Mouse (Mus musculus) right cerebral cortex, postnatal 4 days (tissue): ENCODE measurements around the gene Apobec3.
A peak's percentile ranks its signal among the peaks of the same experiment; 100 is the strongest.
"Not testable (repeated sequence)": the region's sequence is repeated elsewhere in the genome, so short reads cannot be mapped to it uniquely, and the experiment has no call there.

Experiments used
- DNase-seq: peaks from one replicate; pipeline ENCODE4 v3.0.0-alpha.2; 2022

The Apobec3 gene

DNA sequence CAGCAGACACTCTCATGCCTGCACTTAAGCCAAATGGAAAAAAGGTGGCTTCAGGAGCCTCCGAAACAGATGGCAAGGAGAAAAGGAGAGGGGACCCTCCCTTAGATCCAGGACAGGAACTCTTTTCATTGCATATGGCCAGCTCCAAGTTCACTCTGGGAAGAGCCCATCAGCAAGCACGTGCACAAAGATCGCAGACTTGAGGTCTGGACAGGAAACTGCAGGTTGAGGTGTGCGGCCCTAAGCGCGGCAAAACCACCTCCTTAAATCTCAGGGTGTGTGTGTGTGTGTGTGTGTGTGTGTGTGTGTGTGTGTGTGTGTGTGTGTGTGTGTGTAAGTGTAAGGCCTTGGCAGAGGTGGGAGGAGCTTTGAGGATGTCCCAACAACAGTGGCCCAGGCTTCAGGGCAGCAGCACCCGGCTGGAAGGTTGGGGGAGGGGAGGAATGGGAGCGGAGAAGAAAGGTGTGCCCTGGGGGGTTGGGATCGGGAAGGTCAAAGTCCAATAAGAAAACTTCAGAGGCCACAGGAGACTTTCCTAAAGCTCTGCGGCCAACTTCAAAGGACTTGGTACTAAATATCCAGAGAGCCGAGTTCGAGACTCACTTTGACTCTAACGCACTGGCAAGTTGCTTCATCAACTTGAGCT is 40.2 kb downstream of the Apobec3 start:
- no peak for DNase-seq

DNA sequence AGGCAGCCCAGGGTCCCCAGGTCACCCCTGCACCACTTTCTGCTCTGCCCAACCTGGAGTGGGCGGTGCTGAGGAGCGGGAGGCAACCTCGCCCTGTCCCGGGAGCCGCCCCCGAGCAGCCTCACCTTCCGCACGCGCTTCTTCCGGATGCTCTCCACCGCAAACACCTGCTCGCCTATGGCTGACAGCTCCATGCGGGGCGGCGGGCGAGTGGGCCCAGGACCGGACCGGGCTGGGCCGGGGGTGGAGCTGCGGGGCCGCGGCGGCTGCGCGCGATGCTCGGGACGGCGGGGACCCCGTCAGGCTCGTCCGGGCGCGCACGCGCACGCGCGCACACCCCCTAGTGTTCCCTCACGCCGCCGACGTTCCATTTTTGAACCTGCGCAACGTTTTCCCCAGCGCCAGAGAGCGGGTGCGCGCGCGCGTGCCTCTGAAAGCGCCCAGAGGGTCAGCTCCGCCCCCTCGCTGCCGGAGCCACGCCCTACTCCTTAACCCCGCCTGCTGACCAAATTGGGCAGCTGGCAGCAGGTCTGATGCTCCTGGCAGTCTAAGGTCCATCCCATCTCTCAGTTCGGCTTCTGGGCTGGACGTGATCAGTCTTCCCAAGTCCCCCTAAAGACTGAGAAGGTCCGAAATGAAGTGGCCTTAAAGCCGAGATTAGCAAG is 41.0 kb downstream of the Apobec3 start:
- DNase-seq = peak; percentile 83

DNA sequence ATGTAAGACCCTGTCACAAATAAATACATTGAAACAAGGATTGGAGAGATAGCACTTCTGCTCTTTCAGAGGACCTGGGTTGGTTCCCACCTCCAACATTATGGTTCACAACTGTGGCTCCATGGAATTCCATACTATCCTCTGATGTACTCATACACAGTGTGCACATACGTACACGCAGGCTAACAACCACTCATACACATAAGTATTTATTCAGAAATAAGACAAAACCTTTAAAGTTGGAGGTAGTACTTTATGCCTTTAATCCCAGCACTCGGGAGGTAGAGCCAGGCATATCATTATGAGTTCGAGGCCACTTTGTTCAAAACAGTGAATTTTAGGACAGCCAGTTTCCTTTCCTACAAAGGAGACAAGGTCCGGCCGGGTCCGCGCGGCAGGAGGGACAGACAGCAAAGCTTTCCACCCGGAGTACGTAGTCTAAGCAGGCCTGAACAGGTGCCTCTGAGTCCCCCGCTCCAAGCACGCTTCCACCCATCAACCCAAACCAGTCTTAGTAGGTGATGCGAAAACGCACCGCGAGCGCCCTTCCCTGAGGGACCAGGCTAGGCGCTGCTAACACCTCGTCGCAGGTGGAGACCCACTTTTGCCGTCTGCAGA is 41.7 kb downstream of the Apobec3 start:
- no peak for DNase-seq

DNA sequence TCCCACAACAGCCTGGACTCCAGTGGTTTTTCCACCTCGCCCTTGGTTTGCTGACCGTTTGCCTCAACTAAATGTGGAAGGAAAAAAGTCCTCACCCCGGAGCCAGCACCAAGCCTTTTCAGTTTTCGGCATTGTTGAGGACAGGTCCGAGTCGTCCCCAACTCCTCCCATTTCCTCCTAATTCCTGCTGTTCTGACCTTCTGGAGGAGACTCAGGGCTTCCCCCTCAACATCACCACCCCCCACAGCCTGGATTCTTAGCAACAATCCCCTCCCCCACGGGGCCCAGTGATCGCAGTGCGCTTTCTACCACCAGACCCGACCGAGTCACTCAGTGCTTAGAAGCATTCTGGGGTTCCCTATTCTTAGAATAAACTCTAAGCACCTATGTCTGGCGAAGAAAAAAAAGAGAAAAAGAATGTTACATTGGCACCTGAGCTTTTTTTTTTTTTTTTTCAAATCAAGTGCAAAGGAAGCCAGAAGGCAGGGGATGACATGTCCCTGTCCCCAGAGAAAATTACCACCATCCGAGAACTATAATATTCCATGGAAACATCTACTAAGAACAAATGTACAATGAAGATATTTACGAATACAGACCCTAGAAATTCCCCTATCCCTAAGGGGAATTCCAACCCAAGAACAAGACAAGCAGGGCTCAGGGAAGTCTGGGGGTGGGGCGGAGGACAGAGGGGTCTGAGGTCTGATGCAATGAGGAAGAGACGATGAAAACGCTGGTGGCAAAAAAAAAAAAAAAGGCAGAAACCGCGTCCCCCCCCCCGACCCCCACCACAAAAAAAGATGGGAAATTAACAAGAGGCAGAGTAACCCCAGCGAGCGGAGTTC is 42.4 kb downstream of the Apobec3 start:
- DNase-seq = no peak

DNA sequence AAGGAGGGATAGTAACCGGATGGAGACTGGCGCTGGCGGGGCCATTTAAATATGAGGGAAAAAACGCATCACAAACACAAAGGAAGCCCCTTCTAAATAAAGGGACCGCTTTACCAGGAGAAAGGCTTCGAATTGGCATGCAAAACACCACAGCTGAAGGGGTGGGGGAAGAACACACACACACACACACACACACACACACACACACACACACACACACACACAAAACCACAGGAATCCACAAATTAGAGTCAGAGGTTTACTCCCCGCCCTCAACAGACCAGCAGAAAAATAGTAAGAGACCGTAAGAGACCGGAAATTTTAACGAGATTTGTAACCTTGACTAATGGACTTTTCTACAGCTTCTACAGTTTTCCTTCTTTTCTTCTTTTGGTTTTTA is 43.3 kb downstream of the Apobec3 start:
- no peak for DNase-seq

DNA sequence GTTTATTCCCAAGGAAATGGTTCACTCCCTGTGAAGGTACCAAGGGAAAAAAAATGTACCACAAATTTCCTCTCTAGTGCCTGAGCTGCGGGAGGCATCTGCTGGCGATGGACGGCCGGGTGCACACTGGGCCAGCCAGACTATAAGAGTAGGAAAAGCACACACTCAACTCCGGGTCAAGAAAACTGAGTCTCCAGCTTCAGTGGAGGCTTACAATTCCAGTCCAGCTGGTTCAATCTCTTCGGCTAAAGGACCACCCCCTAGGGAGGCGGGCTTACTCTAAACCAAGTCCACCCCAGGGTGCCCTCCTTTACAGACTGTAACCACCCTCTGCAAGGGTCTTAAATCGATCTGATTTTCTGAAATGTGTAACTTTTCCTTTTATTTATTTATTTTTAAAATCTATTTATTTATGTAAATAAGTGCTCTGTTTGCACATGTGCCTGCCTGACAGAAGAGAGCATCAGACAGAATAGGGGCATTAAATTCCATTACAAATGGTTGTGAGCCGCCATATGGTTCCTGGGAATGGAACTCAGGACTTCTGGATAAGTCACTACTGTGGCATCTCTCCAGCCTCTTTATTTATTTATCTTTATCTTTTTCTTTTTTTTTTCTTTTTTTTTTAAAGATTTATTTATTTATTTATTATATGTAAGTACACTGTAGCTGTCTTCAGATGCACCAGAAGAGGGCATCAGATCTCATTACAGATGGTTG is 44.4 kb downstream of the Apobec3 start:
- no peak for DNase-seq

DNA sequence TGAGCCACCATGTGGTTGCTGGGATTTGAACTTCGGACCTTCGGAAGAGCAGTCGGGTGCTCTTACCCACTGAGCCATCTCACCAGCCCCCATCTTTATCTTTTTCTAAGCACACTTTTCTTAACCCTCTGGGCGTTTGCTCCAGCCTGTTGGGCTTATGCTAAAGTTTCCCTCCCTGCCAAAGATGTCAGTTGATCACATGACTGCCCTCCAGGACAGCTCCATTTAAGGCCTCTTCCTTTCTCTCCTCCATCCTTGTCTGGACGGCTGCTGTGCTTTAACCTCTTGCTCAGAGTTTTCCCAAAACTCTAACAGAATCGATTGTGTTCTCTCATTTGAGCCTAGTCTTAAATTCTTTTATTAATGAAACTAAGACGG is 44.9 kb downstream of the Apobec3 start:
- DNase-seq = no peak

DNA sequence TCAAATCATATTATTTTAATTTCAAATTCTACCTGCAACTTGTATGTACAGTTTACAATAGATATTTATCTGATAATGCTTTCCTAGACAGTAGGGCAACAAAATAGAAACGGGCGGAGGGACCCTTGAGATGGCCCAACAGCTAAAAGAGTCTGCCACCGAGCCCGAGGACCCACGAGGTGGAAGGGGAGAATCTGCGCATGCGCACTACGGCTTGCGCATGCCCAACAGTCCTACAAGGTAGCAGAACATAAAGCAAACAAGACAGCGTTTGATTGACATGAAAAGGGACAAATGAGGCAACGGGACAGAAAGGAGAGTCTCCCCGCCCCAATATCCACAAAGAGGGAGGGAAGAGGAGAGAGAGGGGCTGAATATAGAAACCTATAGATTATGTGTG is 47.6 kb downstream of the Apobec3 start:
- no peak for DNase-seq

DNA sequence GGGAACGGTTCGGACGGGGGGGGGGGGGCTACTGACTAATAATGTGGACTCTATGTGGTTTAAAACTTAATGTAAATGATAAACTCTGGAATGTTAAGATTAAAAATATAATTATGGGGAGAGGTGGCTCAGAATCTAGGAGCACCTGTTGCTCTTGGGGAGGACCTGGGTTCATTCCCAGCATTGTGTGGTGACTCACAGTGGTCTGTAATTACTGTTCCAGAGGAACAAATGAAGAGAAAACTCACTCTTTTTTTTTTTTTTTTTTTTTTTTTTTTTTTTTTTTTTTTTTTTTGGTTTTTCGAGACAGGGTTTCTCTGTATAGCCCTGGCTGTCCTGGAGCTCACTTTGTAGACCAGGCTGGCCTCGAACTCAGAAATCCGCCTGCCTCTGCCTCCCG is 48.0 kb downstream of the Apobec3 start:
- not testable (repeated sequence) for DNase-seq

DNA sequence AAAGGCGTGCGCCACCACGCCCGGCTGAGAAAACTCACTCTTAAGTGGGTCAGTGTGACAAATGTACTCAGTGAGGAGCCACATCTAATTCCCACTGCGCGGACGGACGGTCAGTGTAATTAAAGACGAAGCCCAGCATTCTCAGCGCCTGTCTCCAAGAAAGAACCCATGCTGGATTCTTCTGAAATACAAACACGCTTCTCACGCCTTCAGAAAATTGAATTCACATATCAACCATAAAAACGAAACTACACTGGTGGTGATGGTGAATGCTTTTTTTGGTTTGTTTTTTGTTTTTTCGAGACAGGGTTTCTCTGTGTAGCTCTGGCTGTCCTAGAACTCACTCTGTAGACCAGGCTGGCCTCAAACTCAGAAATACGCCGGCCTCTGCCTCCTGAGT is 48.5 kb downstream of the Apobec3 start:
- no peak for DNase-seq

DNA sequence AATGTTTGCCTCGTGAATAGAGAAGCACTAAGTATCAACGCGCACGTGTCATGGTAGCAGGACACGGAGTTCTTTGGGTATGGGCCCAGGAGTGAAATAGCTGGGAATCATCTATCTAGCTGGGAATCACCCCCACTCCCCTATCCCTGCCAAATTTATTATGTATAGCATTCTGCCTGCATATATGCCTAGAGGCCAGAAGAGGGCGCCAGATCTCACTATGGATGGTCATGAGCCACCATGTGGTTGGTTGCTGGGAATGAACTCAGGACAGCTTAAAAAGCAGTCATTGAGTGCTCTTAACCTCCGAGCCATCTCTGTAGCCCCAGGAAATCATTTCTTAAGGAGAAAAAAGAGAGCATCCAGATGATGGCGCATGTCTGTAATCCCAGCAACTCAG is 49.5 kb downstream of the Apobec3 start:
- peak; percentile 57 for DNase-seq

DNA sequence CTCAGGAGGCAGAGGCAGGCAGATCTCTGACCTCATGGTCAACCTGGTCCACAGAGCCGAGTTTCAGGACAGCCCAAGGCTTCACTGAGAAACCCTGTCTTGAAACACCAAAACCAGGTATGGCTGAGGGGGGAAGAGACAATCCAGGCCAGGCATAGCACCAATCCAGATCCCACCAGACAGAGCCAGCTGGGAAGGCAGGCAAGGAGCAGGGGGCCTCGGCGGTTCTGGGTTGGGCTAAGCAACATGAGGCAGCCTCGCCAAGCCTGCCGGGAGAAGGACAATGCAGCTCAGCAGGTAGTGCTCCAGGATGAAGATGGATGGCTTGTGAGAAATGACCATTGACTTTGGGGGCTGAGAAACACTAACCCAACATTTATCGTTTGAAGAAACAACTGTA is 51.1 kb downstream of the Apobec3 start:
- no peak for DNase-seq

DNA sequence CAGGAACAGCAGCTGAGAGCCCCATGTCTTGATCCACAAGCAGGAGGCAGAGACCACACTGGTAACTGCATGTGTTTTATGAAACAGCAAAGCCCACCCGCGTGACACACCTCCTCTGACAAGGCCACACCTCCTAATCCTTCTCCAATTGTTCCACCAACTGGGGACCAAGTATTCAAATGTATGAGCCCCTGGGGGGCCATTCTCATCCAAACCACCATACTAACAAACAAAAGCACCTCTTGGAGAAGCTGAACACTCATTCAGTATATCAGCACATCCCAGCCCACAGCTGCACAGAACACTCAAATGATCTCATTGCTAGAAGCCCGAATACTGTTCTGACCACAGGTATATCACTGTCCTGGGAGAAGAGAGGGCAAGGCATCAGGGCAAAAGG is 52.1 kb downstream of the Apobec3 start:
- no peak for DNase-seq

DNA sequence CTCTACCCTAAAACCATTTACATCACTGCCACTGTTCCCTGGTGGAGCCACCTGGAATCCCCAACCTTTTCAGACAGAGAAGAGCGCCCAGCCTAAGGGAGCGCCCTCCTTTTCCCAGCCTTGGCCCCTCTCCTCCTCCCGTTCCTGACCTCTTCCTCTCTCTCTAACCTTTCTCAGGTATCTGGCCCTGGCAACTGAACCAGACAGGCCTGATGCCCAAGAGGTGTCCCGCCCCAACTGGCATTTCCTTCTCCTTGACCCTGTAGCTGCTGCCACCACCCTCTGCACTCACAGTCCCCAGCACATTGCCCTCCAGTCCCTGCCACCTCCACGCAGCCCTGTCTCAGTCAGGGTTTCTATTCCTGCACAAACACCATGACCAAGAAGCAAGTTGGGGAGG is 53.5 kb downstream of the Apobec3 start:
- no peak for DNase-seq

DNA sequence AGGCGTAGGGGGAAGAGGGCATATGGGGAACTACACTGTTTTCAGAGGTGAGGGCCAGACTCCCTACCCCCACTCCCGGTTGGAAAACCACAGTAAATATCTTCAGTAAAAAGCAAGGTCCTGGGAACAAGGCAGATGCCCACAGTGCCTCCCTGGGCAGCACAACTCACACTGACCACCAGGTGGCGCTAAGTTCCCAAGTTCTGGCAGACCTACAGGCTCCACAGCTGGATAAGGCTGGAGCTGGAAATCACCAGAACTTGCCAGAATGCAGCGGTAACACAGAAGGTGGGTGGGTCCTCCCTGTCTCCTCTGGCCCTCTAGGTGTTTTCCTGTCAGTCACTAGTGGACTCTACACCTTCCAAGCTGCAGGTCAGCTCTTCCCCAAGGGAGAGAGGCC is 54.6 kb downstream of the Apobec3 start:
- DNase-seq = peak; percentile 91

DNA sequence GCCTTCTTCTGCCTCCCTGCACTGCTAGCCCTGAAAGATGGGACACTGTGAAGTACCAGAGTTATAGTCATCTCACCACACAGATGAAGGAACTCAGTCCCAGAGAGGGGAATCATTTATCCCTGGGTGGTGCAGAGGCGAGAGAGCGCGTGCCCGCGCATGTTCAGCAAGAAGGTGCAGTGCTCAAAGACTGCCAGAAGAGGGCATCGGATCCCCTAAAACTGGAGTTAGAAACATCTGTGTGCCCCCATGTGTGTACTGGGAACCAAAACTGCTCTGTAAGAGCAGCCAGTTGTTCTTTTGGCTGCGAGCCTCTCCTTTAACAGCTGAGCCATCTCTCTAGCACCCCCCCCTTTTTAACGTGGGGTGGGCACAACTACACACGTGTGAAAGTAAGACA is 55.3 kb downstream of the Apobec3 start:
- no peak for DNase-seq

DNA sequence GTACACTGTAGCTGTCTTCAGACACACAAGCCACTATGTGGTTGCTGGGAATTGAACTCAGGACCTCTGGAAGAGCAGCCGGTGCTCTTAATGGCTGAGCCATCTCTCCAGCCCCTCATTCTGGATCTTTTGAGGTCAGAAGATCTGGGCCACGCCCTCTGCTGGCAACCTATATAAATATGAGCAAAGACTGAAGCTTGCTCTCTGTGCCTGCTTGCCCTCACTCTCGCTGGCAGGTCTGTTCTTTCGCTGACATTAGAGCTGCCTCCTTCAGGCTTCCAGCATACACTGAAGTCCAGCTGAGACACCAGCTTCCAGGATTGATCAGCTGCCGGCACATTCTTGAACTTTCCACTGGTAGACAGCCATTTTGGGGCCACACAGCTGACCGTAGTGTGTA is 56.2 kb downstream of the Apobec3 start:
- no peak for DNase-seq

DNA sequence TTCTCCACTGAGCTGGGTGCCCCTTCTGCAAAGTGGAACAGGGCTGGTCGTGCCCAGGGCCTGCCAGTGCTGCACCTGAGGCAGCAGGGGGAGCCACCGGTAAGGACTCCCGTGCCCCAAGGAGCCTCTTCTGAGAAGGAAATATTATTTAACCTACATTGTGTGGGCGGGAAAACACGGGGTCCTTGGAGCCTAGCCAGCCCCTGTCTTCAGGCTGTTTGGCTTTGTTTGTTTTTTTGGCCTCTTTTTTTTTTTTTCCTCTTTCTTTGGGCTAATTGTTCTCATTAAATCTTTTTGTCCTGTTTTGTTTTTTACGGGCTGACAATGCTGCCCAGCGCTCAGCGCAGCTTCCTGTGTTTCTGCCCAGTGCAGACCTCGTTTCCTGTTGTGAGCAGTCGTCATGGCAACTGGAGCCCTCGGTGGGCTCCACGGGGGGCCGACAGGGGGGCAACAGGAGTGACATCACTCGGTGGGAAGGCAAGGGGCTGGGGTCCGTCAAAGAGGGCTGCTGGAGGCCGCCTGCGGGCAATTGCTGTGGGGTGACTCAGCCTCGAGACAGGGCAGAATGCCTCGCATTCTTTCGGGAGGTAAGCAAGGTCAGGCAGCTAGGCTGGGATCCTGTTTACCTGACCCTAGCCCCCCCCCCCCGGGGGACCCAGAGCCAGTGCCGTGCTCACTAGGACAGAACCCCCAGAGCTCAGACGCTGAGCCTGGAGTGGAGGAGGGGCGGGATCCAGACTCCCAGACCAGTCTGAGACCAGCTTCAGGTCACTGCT is 59.0 kb downstream of the Apobec3 start:
- peak; percentile 70 for DNase-seq

DNA sequence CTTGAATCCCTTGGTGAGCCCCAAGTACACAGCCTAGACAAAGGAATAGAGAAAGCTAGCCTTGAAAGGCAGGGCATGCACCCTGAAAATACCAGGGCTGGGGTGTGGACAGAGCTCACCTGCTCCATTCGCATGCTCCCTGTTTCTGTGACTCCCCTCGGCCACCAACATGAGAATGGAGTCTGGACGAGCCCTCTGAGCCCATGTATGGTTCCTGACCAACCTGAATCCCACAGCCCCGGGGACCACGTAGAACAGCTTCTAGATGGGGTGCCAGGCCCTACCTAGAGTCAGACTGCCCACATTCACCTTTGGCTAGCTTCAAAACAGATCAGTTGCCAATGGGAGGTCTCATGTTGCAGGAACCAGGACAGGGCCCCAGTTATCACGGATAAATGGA is 59.8 kb downstream of the Apobec3 start:
- no peak for DNase-seq

DNA sequence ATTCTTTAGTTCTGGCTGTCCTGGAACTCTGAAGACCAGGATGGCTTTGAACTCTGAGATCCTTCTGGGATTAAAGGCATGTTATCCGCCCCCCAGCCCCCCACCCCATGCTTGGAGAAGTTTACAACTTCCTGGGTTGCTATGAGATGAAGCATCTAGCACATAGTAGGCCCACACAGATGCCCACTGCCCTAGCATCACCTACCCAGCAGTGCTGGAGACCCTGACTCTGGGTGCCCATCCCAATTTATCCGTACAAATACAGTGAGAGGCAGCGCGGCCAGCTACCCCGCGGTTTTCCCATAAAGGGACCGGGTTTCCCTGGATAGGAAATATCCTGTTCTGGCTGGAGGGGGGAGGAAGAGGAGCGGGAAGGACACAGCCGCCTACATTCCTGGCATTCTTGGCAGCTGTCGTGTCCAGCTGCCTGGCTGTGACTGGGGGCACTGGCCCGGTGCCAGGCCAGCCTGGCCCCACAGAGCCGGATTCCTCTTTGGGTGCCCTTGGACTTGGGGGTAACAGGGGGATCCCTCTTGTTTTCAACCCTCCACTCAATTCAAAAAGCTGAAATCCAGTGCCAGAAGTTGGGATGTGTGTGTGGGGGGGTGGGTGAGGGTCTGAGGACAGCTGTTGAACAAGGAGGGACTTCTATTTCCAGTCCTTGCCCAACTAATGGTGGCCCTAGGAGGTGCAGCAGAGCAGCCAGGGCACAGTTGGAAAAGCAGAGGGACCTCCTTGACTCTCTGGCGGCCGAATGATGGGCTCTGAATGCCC is 60.5 kb downstream of the Apobec3 start:
- DNase-seq = no peak

DNA sequence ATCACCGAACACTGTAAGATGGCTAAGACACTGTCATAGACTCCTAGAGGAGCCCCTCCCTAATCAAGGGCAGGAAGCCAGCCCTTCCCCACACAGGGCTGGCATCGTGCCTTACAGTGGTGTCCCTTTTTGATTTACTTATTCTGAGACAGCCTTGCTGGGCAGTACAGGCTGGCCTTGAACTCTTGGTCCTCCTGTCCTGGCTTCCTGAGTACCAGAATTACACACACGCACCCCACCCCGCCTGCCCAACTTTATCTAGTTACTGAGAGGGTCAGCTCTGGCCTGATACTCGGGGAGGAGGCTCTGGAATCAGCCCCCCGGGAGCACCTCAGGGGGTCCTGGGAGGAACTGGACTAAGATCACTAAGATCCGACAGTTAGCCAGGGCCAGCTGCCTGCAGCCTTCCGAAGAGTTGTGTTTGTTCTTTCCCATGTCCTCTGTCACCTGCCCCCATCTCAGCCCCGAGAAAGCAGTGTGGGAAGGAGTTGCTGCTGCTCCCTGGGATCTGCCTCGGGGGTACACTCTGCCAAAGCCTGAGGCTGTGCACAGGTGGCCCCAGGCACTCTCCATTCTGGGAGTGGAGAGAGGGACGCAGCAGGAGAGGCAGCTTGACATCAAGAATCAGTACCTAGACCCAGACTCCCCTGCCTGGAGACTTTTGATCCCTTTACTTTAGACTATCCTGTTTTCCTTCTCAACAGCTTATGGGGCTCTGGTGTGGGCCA is 61.2 kb downstream of the Apobec3 start:
- DNase-seq = no peak
